Mouse (Mus musculus) forebrain, embryonic 13.5 days (tissue): ENCODE data around the gene Gmppb. TPM values are rescaled to one million over a fixed set of nuclear protein-coding genes. Genes with fewer than 3 reads are reported as not detected.

Experiments used
- ATAC-seq: fragments of 200-750 bp; cut with Nextera tagmentation; 2 replicates; pipeline ENCODE4 v1.8.0; 2017
- H3K27ac ChIP-seq: fragments of 300-500 bp; sonication (generic); 2 replicates; pipeline ENCODE4 v1.5.1; 2015; ENCODE audit warnings: inconsistent platforms, mild to moderate bottlenecking, moderate library complexity
- H3K27me3 ChIP-seq: fragments of 300-500 bp; sonication (generic); 2 replicates; pipeline ENCODE4 v1.6.1; 2015; ENCODE audit warnings: mild to moderate bottlenecking, inconsistent platforms
- H3K36me3 ChIP-seq: fragments of 300-500 bp; sonication (generic); 2 replicates; pipeline ENCODE4 v1.6.1; 2015; ENCODE audit warnings: mild to moderate bottlenecking, inconsistent platforms; ENCODE audit not compliant: poor library complexity, severe bottlenecking
- H3K4me1 ChIP-seq: fragments of 300-500 bp; sonication (generic); 2 replicates; pipeline ENCODE4 v1.6.1; 2015; ENCODE audit warnings: inconsistent platforms
- H3K4me2 ChIP-seq: fragments of 300-500 bp; sonication (generic); 2 replicates; pipeline ENCODE4 v1.6.1; 2015; ENCODE audit warnings: inconsistent platforms, mild to moderate bottlenecking, moderate library complexity
- H3K4me3 ChIP-seq: fragments of 300-500 bp; sonication (generic); 2 replicates; pipeline ENCODE4 v1.5.1; 2015; ENCODE audit warnings: mild to moderate bottlenecking, inconsistent platforms
- H3K9ac ChIP-seq: fragments of 300-500 bp; sonication (generic); 2 replicates; pipeline ENCODE4 v1.6.1; 2015; ENCODE audit warnings: mild to moderate bottlenecking, inconsistent platforms
- H3K9me3 ChIP-seq: fragments of 300-500 bp; sonication (generic); replicated peaks from 2 replicates; pipeline ENCODE4 v1.6.1; 2016; ENCODE audit warnings: inconsistent platforms
- WGBS: fragments of 180-500 bp; shearing (Covaris S2); methylation state at CpG from one replicate; pipeline ENCODE4 v1.1.7; 2015; 5-methylcytosine and 5-hydroxymethylcytosine counted together
- polyA plus RNA-seq: library from polyadenylated mRNA; unstranded; fragments of >200 nt; fragmentation: Nextera tagmentation; extraction: Ambion mirVana; gene quantifications from 2 replicates; pipeline ENCODE4 v1.2.1, GENCODE M21; 2015

Gmppb gene
- polyA plus RNA-seq, 1 experiment from 2014 or later = 20.8 TPM

DNA sequence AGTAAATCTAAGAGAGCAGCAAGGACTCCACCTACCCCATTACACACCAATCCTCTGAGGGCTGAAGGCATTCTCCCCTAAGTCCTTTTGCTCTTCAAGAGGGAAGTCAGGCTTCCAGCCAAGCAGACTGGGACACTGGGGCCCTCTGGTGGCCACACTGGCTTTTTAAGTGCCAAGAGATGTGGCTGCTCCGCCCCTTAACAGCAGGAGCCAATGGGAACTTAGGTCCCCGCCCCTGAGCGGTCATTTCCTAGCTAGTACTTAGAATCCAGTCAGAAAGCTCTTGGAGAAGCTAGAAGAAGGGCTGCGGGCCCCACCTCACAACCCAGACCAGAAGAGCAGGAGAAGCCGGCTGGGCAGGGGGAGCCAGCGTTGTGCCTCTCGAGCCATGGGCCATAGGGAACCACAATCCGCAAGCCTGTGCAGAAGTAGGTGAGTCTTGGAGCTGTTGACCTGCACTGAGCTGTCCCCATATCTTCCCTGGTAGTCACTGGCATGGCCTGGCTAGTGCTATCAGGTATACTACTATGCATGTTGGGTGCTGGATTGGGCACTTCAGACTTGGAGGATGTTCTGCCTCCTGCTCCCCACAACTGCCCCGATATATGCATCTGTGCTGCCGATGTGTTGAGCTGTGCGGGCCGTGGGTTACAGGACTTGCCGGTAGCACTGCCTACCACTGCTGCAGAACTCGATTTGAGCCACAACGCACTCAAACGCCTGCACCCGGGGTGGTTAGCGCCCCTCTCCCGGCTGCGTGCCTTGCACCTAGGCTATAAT is 4.0 kb downstream of the Gmppb start, which contains the start of gene Amigo3:
TSS of gene Amigo3 (plus strand) at position 275 of the 780 bp plus-strand sequence.
- no peak within 1 kb of the TSS for H3K9ac ChIP-seq
- H3K4me1 ChIP-seq = peaks cover 24% of the 10 kb centered on the region
- H3K9me3 ChIP-seq = no peaks in the 10 kb centered on the region
- peak; percentile 25; the same call in 1 of the 2 replicates for ATAC-seq
- H3K4me3 ChIP-seq = 0 out of 2 replicates have a peak within 1 kb of the TSS, but pooled peaks have one; percentile 7
- peak within 1 kb of the TSS; percentile 49 for H3K4me2 ChIP-seq
- H3K27ac ChIP-seq = no peak within 1 kb of the TSS; the same call in 1 of the 2 replicates
- peaks cover 64% of the 10 kb centered on the region for H3K36me3 ChIP-seq
- H3K27me3 ChIP-seq = no peaks in the 10 kb centered on the region
- 59% methylated on average over 20 of the region's 20 CpGs for WGBS

DNA sequence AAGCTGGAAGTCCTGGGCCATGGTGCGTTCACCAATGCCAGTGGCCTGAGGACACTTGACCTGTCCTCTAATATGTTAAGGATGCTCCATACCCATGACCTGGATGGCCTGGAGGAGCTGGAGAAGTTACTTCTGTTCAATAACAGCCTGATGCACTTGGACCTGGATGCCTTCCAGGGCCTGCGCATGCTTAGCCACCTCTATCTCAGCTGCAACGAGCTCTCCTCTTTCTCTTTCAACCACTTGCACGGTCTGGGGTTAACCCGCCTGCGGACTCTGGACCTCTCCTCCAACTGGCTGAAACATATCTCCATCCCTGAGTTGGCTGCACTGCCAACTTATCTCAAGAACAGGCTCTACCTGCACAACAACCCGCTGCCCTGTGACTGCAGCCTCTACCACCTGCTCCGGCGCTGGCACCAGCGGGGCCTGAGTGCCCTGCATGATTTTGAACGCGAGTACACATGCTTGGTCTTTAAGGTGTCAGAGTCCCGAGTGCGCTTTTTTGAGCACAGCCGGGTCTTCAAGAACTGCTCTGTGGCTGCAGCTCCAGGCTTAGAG is 4.7 kb downstream of the Gmppb start:
- ATAC-seq = no peak
- no peaks in the 10 kb centered on the region for H3K27me3 ChIP-seq
- no peak overlapping the region for H3K4me2 ChIP-seq
- no peak overlapping the region for H3K9ac ChIP-seq
- 95% methylated on average over 15 of the region's 15 CpGs for WGBS
- H3K36me3 ChIP-seq = peaks cover 71% of the 10 kb centered on the region
- peaks cover 18% of the 10 kb centered on the region for H3K4me1 ChIP-seq
- H3K4me3 ChIP-seq = no peak overlapping the region
- H3K9me3 ChIP-seq = no peaks in the 10 kb centered on the region
- H3K27ac ChIP-seq = no peak overlapping the region

DNA sequence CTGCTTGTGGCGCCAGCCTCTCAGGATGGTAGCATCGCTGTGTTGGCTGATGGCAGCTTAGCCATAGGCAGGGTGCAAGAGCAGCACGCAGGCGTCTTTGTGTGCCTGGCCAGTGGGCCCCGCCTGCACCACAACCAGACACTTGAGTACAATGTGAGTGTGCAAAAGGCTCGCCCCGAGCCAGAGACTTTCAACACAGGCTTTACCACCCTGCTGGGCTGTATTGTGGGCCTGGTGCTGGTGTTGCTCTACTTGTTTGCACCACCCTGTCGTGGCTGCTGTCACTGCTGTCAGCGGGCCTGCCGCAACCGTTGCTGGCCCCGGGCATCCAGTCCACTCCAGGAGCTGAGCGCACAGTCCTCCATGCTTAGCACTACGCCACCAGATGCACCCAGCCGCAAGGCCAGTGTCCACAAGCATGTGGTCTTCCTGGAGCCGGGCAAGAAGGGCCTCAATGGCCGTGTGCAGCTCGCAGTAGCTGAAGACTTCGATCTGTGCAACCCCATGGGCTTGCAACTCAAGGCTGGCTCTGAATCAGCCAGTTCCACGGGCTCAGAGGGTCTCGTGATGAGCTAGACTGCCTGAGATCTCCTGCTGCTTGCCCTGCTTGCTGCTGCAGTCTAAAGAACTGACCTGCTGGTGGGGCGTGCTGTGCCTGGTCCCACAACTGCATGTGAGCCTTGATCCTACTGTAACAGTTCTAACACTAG is 5.4 kb downstream of the Gmppb start:
- H3K27me3 ChIP-seq = no peaks in the 10 kb centered on the region
- H3K27ac ChIP-seq = no peak overlapping the region
- ATAC-seq = no peak
- H3K36me3 ChIP-seq = peaks cover 78% of the 10 kb centered on the region
- H3K4me1 ChIP-seq = peaks cover 17% of the 10 kb centered on the region
- H3K4me2 ChIP-seq = no peak overlapping the region
- no peaks in the 10 kb centered on the region for H3K9me3 ChIP-seq
- H3K4me3 ChIP-seq = no peak overlapping the region
- 93% methylated on average over 22 of the region's 22 CpGs for WGBS
- H3K9ac ChIP-seq = no peak overlapping the region

DNA sequence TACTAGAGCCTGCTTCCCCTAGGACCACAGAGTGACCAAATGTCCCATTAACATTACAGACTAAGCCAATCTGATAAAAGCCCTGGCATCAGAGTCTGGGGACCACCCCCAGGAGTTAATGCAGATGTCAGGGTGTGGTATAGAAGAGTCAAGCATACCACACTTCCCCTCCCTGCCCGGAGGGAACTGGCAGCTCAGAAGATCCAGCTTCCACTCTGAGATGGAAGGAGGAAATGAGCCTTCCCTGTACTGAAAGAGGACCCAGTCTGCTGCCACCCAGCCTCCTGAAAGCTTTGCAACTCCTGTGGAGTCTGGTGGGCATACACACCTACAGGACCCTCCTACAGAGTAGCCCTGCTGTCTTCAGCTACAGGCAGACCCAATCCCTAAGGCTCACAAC is 6.0 kb downstream of the Gmppb start:
- Histone ChIP-seq H3K4me1 (peaks cover 11% of the 10 kb centered on the region), H3K27ac (no peak overlapping the region), H3K9ac (no peak overlapping the region), H3K36me3 (peaks cover 84% of the 10 kb centered on the region), H3K27me3 (no peaks in the 10 kb centered on the region), H3K9me3 (no peaks in the 10 kb centered on the region), H3K4me3 (no peak overlapping the region), H3K4me2 (no peak overlapping the region)
- ATAC-seq = no peak
- WGBS = 93% methylated on average over 1 of the region's 1 CpGs

DNA sequence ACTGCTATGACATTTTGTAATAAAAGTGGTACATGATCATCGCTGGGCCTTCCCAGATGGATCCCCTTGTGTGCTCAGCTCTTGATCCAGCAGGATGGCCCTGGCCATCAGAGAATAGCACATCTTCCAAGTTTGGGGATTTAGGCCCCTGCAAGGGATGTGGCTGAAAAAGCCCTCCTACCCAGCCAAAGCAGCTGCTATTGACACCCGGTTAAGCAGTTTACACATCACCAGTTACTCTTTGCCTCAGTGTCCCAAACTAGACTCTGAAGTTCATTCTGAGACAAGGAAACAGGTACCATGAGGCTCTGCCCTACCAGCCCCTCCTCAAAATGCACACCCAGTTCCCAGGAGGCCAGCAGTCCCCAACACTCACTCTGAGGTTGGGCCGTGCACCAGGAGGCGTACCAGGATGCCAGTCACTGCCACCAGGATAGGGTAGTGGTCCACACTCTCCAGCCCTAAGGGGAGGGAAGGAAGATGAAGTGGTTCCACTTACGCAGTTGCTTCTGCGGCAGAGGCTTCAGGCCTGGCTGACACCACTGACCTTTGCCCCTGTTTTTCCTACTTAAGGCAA is 6.7 kb downstream of the Gmppb start:
- WGBS = 92% methylated on average over 6 of the region's 6 CpGs
- Histone ChIP-seq H3K27ac (no peak overlapping the region), H3K9me3 (no peaks in the 10 kb centered on the region), H3K4me2 (no peak overlapping the region), H3K36me3 (peaks cover 84% of the 10 kb centered on the region), H3K27me3 (no peaks in the 10 kb centered on the region), H3K4me3 (no peak overlapping the region), H3K4me1 (peaks cover 9% of the 10 kb centered on the region), H3K9ac (no peak overlapping the region)
- ATAC-seq = no peak

DNA sequence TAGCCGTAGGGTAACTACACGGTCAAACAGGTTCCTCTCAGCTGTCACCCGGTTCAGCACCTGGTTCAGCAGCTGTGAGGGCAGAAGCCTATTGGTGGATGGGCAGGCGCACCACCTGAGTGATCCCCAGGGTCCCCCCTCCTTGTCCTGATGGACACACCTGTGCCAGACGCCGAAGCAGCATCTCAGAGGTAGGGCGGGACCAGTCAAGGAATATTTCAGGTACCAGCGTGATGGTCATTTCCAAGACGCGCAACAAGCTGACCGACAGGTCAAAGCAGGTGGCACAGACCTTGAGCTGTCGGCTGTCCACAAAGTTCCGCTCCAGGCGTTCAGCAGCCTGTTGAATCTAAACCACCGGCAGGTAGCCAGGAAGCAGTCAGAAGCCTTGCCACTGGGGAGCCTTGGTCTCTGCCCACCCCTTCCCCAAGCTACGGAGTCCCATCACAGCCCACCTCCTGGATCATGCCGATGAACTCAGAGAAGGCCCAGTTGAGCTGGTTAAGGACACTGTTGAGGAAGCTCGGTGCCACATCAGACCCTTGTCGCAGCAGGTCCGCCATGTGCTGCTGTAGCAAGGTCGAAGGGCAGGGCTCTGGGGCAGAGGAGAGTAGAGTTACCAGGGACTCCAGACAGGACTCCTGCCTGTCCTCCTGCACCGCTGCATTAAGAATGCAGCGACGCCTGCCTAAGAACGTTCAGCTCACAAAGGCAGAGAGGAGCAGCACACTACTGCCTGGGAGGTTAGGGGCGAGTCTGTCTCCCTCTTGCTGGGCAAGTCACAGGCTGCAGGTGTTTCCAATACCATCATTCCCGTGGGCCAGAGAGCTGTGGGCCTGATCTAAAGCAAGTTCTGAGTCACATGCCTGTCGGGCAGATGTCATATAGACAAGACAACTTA is 7.6 kb downstream of the Gmppb start:
- Histone ChIP-seq H3K9ac (no peak overlapping the region), H3K4me1 (peaks cover 9% of the 10 kb centered on the region), H3K27ac (no peak overlapping the region), H3K9me3 (no peaks in the 10 kb centered on the region), H3K36me3 (peaks cover 81% of the 10 kb centered on the region), H3K27me3 (no peaks in the 10 kb centered on the region), H3K4me2 (no peak overlapping the region), H3K4me3 (no peak overlapping the region)
- no peak for ATAC-seq
- 85% methylated on average over 28 of the region's 28 CpGs for WGBS

DNA sequence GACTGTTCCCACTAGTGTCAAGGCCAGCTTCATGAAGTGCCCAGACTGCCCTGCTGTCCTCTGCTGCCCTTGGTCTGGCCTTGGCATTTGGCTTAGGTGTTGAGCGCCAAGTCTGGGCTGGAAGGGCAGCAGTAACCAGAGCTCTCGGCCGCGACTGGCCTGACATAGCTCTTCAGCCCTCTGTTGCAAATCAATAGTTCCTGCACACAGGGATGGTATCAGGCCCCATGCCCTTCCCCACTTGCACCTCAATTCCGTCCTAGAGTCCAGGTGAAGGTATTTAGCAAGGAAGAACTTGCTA is 8.2 kb downstream of the Gmppb start:
- WGBS = 93% methylated on average over 5 of the region's 5 CpGs
- no peak for ATAC-seq

DNA sequence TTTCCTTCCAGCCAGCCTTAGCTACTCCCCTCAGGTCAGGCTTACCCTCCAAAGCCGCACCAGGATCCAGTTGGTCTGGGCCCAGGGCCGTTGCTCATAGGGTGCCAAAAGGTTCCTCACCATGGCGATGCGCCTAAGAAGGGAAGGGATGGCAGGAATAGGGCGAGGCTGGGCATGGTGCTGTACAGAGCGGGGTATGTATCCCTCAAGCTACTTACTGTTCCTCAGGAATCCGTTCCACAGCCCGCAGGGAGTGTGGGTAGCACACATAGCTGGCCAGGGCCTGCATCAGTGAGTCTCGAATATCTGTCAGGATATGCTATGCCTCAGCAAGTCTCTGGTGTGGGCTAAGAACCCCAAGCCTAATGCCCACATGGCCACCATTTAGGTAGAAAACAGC is 9.2 kb downstream of the Gmppb start:
- no peaks in the 10 kb centered on the region for H3K27me3 ChIP-seq
- no peaks in the 10 kb centered on the region for H3K9me3 ChIP-seq
- no peak overlapping the region for H3K4me3 ChIP-seq
- ATAC-seq = no peak
- no peak overlapping the region for H3K4me2 ChIP-seq
- peaks cover 91% of the 10 kb centered on the region for H3K36me3 ChIP-seq
- WGBS = 92% methylated on average over 9 of the region's 9 CpGs
- no peak overlapping the region for H3K9ac ChIP-seq
- H3K27ac ChIP-seq = no peak overlapping the region
- peaks cover 2% of the 10 kb centered on the region for H3K4me1 ChIP-seq

More for the DNA sequence above, 8.2 kb downstream of the Gmppb start:
- Histone ChIP-seq H3K9ac (no peak overlapping the region), H3K4me2 (no peak overlapping the region), H3K27ac (no peak overlapping the region), H3K4me3 (no peak overlapping the region), H3K4me1 (peaks cover 9% of the 10 kb centered on the region), H3K36me3 (peaks cover 81% of the 10 kb centered on the region), H3K27me3 (no peaks in the 10 kb centered on the region), H3K9me3 (no peaks in the 10 kb centered on the region)

DNA sequence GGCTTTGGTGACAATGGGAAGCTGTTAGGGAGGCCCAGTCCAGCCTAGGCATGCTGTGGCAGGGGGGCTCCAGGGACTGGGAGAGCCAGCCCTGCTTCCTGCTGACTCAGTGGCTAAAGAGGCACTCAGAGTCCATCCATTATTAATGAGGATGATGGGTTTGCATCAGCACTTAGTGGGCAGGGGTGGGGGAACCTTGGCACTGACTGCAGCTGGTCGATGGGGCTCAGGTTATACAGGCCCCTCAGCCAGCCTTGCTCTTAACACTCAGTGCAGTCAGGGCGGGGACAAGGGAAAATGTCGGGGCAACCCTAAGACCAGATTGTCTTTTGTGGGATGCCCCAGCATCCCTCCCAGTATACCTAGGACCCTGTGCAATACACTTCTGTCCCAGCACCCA is 13.1 kb downstream of the Gmppb start:
- Histone ChIP-seq H3K4me3 (no peak overlapping the region), H3K9me3 (no peaks in the 10 kb centered on the region), H3K4me2 (no peak overlapping the region), H3K4me1 (no peaks in the 10 kb centered on the region), H3K9ac (no peak overlapping the region), H3K27me3 (no peaks in the 10 kb centered on the region), H3K27ac (no peak overlapping the region), H3K36me3 (peaks cover 70% of the 10 kb centered on the region)
- ATAC-seq = no peak
- 90% methylated on average over 3 of the region's 3 CpGs for WGBS

DNA sequence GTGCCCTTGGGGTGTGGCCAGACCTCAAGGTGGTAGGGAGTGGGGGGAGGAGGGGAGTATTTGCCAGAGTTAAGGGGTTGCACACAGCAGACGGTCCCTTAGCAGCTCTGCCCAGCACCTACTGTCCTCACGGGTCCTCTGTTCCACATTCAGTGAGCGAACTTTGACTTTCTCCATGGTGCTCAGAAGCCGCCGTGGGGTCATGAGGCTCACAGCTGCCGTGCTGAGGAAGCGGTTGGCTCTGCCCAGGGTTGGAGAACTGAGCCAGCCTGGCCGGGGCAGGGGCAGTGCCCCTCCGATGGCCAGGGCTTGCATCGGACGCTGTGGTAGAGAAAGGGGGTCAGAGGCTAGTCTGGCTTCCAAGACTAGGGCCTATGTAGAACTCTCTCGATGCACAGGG is 14.3 kb downstream of the Gmppb start:
- no peak overlapping the region for H3K4me3 ChIP-seq
- no peak overlapping the region for H3K27ac ChIP-seq
- ATAC-seq = no peak
- H3K27me3 ChIP-seq = no peaks in the 10 kb centered on the region
- H3K4me1 ChIP-seq = no peaks in the 10 kb centered on the region
- no peaks in the 10 kb centered on the region for H3K9me3 ChIP-seq
- WGBS = 88% methylated on average over 12 of the region's 12 CpGs
- H3K36me3 ChIP-seq = peaks cover 60% of the 10 kb centered on the region
- no peak overlapping the region for H3K9ac ChIP-seq
- H3K4me2 ChIP-seq = no peak overlapping the region

DNA sequence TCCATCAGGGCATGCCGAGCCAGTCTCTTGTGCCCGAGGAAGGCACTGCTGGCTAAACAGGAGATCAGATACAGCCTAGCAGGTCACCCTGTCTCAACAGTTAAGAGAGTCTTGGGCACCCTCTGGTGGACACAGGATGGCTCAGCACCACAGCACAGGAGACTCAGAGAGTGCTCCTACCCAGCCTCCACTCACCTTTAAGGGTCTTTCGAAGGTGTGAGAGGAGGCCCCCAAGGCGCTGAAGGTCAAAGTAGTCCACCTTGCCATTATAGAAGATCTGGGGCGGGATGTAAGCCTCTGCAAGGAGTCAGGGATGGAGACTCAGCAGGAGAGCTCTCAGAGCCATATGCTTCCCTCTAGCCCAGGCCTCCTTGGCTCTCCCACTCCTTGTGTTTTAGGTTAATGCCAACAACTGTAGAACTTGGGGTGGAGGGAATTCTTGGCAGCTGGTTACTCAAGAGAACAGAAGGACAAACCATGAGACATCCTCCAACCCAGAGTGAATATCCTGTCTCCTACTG is 16.5 kb downstream of the Gmppb start:
- Histone ChIP-seq H3K27ac (no peak overlapping the region), H3K4me3 (no peak overlapping the region), H3K27me3 (no peaks in the 10 kb centered on the region), H3K9me3 (no peaks in the 10 kb centered on the region), H3K36me3 (peaks cover 61% of the 10 kb centered on the region), H3K4me2 (no peak overlapping the region), H3K4me1 (no peaks in the 10 kb centered on the region), H3K9ac (no peak overlapping the region)
- WGBS = 50% methylated on average over 5 of the region's 5 CpGs
- no peak for ATAC-seq
